Mouse (Mus musculus): ENCODE data around the gene Usp39. TPM values are rescaled to one million over a fixed set of nuclear protein-coding genes. Genes with fewer than 3 reads are reported as not detected.

Usp39 gene
- polyA plus RNA-seq, 1 experiment from 2014 or later: 32.4 TPM

GRCm38 (mm10) chr6:72315384-72315783 lies 29.6 kb downstream of the Usp39 start:
- no peak overlapping the region for H3K4me2 ChIP-seq (ENCODE audit: low read length)
- peak overlapping the region; percentile 23 to 77; a peak in 3 of 4 replicates for H3K27ac ChIP-seq (replicated peaks in 1 of 2; ENCODE audit: control insufficient read depth in 1 of 2, insufficient read depth in 1 of 2, low read depth in 2 of 2, low read length in 2 of 2)
- H3K27me3 ChIP-seq (ENCODE audit: control insufficient read depth, insufficient read depth, low read length): no peaks in the 10 kb centered on the region
- no peak overlapping the region for H3K4me3 ChIP-seq (ENCODE audit: control insufficient read depth in 1 of 2, insufficient read depth in 1 of 2, low read depth in 1 of 2, low read length in 2 of 2)
- WGBS: 54% methylated on average over 2 of the region's 2 CpGs
- ATAC-seq (ENCODE audit: insufficient number of reproducible peaks, insufficient read depth, low FRiP score, low read depth): no peak
- H3K36me3 ChIP-seq (ENCODE audit: control insufficient read depth, insufficient read depth, low read length): peaks cover 38% of the 10 kb centered on the region
- H3K9ac ChIP-seq (ENCODE audit: low read length): peak overlapping the region; percentile 27; the same call in 1 of the 2 replicates
- peaks cover 24 to 36% of the 10 kb centered on the region in 2 experiments for H3K4me1 ChIP-seq (ENCODE audit: control insufficient read depth in 2 of 2, insufficient read depth in 2 of 2, low read length in 2 of 2)
- H3K9me3 ChIP-seq (ENCODE audit: control insufficient read depth, low read length): no peaks in the 10 kb centered on the region

- peak overlapping the region; percentile 73 to 76 for H3K27ac ChIP-seq (replicated peaks in 1 of 2; ENCODE audit: control insufficient read depth in 1 of 2, insufficient read depth in 1 of 2, low read depth in 2 of 2, low read length in 2 of 2)
- H3K4me1 ChIP-seq (ENCODE audit: control insufficient read depth in 2 of 2, insufficient read depth in 2 of 2, low read length in 2 of 2): peaks cover 24 to 33% of the 10 kb centered on the region in 2 experiments
- peak overlapping the region; percentile 11; the same call in 1 of the 2 replicates for H3K4me2 ChIP-seq (ENCODE audit: low read length)
- 42% methylated on average over 11 of the region's 11 CpGs for WGBS
- no peaks in the 10 kb centered on the region for H3K27me3 ChIP-seq (ENCODE audit: control insufficient read depth, insufficient read depth, low read length)
- peak; percentile 22; the same call in 1 of the 2 replicates for ATAC-seq (ENCODE audit: insufficient number of reproducible peaks, insufficient read depth, low FRiP score, low read depth)
- no peaks in the 10 kb centered on the region for H3K9me3 ChIP-seq (ENCODE audit: control insufficient read depth, low read length)
- no peak overlapping the region for H3K9ac ChIP-seq (ENCODE audit: low read length)
- no peak overlapping the region for H3K4me3 ChIP-seq (ENCODE audit: control insufficient read depth in 1 of 2, insufficient read depth in 1 of 2, low read depth in 1 of 2, low read length in 2 of 2)
- peaks cover 18% of the 10 kb centered on the region for H3K36me3 ChIP-seq (ENCODE audit: control insufficient read depth, insufficient read depth, low read length)
These were observed 31.7 kb downstream of the Usp39 start for GRCm38 (mm10) chr6:72313124-72313867.

GRCm38 (mm10) chr6:72312198-72312597 lies 32.8 kb downstream of the Usp39 start:
- H3K4me2 ChIP-seq (ENCODE audit: low read length): no peak overlapping the region
- H3K36me3 ChIP-seq (ENCODE audit: control insufficient read depth, insufficient read depth, low read length): peaks cover 7% of the 10 kb centered on the region
- 89% methylated on average over 3 of the region's 3 CpGs for WGBS
- H3K4me1 ChIP-seq (ENCODE audit: control insufficient read depth in 2 of 2, insufficient read depth in 2 of 2, low read length in 2 of 2): peaks cover 24 to 33% of the 10 kb centered on the region in 2 experiments
- no peaks in the 10 kb centered on the region for H3K27me3 ChIP-seq (ENCODE audit: control insufficient read depth, insufficient read depth, low read length)
- ATAC-seq (ENCODE audit: insufficient number of reproducible peaks, insufficient read depth, low FRiP score, low read depth): no peak
- H3K4me3 ChIP-seq (ENCODE audit: control insufficient read depth in 1 of 2, insufficient read depth in 1 of 2, low read depth in 1 of 2, low read length in 2 of 2): no peak overlapping the region
- no peak overlapping the region for H3K27ac ChIP-seq (replicated peaks in 1 of 2; ENCODE audit: control insufficient read depth in 1 of 2, insufficient read depth in 1 of 2, low read depth in 2 of 2, low read length in 2 of 2)
- no peak overlapping the region for H3K9ac ChIP-seq (ENCODE audit: low read length)
- no peaks in the 10 kb centered on the region for H3K9me3 ChIP-seq (ENCODE audit: control insufficient read depth, low read length)

DNA sequence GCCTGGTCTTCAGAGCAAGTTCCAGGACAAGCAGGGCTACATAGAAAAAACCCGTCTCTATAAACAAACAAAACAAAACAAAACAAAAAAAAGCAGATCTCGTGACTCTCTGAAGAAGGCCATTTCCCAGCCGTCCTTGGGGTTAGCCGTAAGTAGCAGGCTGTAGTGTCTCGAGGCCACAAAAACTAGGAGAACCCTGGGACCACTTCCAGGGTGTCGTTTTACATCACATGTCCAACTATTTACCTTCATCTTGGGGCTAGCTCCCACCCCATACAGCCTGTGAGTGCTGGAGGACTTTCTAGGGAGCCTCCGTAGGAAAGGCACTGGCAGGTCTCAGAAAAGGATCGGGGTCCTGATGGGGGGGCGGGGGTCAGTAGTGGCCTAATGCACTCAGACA lies 41.5 kb downstream of the Usp39 start:
- Histone ChIP-seq H3K4me1 (ENCODE audit: control insufficient read depth in 2 of 2, insufficient read depth in 2 of 2, low read length in 2 of 2) (peaks cover 3 to 6% of the 10 kb centered on the region in 2 experiments), H3K9me3 (ENCODE audit: control insufficient read depth, low read length) (no peaks in the 10 kb centered on the region), H3K4me2 (ENCODE audit: low read length) (no peak overlapping the region), H3K9ac (ENCODE audit: low read length) (no peak overlapping the region), H3K27ac (replicated peaks in 1 of 2; ENCODE audit: control insufficient read depth in 1 of 2, insufficient read depth in 1 of 2, low read depth in 2 of 2, low read length in 2 of 2) (no peak overlapping the region), H3K4me3 (ENCODE audit: control insufficient read depth in 1 of 2, insufficient read depth in 1 of 2, low read depth in 1 of 2, low read length in 2 of 2) (no peak overlapping the region), H3K27me3 (ENCODE audit: control insufficient read depth, insufficient read depth, low read length) (no peaks in the 10 kb centered on the region), H3K36me3 (ENCODE audit: control insufficient read depth, insufficient read depth, low read length) (no peaks in the 10 kb centered on the region)
- no peak for ATAC-seq (ENCODE audit: insufficient number of reproducible peaks, insufficient read depth, low FRiP score, low read depth)
- 56% methylated on average over 9 of the region's 9 CpGs for WGBS

DNA sequence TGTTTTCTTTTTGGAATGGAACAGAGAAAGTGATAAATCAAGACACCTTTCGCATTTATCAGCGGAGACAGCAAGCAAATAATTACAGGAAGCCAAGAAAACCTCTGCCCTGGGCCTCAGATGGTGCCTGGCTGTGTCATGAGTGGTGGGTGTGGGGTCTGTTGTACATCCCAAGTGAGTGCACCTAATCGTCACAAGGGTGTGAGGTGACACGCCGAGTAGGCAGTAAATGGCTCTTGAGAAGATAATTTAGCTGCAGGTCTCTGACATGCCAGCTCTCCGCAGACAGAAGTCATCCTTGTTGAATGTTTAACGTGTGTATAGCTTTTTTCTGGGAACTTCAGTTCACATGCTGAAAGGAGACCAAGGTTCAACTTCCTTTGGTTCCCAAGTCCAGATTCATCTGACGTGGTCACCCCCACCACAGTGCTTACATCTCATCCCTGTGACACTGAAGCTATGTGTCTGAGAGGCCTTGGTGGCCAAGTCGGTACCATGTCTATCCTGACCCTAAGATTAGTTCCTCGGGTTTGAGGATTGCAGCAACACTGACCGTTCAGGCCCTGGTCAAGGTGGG lies 42.5 kb downstream of the Usp39 start:
- no peak overlapping the region for H3K4me3 ChIP-seq (ENCODE audit: control insufficient read depth in 1 of 2, insufficient read depth in 1 of 2, low read depth in 1 of 2, low read length in 2 of 2)
- H3K36me3 ChIP-seq (ENCODE audit: control insufficient read depth, insufficient read depth, low read length): no peaks in the 10 kb centered on the region
- 64% methylated on average over 11 of the region's 11 CpGs for WGBS
- no peak overlapping the region for H3K27ac ChIP-seq (replicated peaks in 1 of 2; ENCODE audit: control insufficient read depth in 1 of 2, insufficient read depth in 1 of 2, low read depth in 2 of 2, low read length in 2 of 2)
- no peak for ATAC-seq (ENCODE audit: insufficient number of reproducible peaks, insufficient read depth, low FRiP score, low read depth)
- no peaks in the 10 kb centered on the region for H3K9me3 ChIP-seq (ENCODE audit: control insufficient read depth, low read length)
- H3K4me1 ChIP-seq (ENCODE audit: control insufficient read depth in 2 of 2, insufficient read depth in 2 of 2, low read length in 2 of 2): peaks cover 3 to 6% of the 10 kb centered on the region in 2 experiments
- no peak overlapping the region for H3K4me2 ChIP-seq (ENCODE audit: low read length)
- H3K27me3 ChIP-seq (ENCODE audit: control insufficient read depth, insufficient read depth, low read length): no peaks in the 10 kb centered on the region
- no peak overlapping the region for H3K9ac ChIP-seq (ENCODE audit: low read length)

- Histone ChIP-seq H3K4me2 (ENCODE audit: low read length) (no peak overlapping the region), H3K36me3 (ENCODE audit: control insufficient read depth, insufficient read depth, low read length) (no peaks in the 10 kb centered on the region), H3K4me1 (ENCODE audit: control insufficient read depth in 2 of 2, insufficient read depth in 2 of 2, low read length in 2 of 2) (peaks cover 13 to 14% of the 10 kb centered on the region in 2 experiments), H3K27me3 (ENCODE audit: control insufficient read depth, insufficient read depth, low read length) (no peaks in the 10 kb centered on the region), H3K9ac (ENCODE audit: low read length) (no peak overlapping the region), H3K9me3 (ENCODE audit: control insufficient read depth, low read length) (no peaks in the 10 kb centered on the region), H3K27ac (replicated peaks in 1 of 2; ENCODE audit: control insufficient read depth in 1 of 2, insufficient read depth in 1 of 2, low read depth in 2 of 2, low read length in 2 of 2) (no peak overlapping the region), H3K4me3 (ENCODE audit: control insufficient read depth in 1 of 2, insufficient read depth in 1 of 2, low read depth in 1 of 2, low read length in 2 of 2) (no peak overlapping the region)
- 84% methylated on average over 3 of the region's 3 CpGs for WGBS
- no peak for ATAC-seq (ENCODE audit: insufficient number of reproducible peaks, insufficient read depth, low FRiP score, low read depth)
These were observed 47.2 kb downstream of the Usp39 start for GRCm38 (mm10) chr6:72297825-72298224.

- peak; percentile 58 for ATAC-seq (ENCODE audit: insufficient number of reproducible peaks, insufficient read depth, low FRiP score, low read depth)
- H3K4me3 ChIP-seq (ENCODE audit: control insufficient read depth in 1 of 2, insufficient read depth in 1 of 2, low read depth in 1 of 2, low read length in 2 of 2): no peak overlapping the region
- H3K4me1 ChIP-seq (ENCODE audit: control insufficient read depth in 2 of 2, insufficient read depth in 2 of 2, low read length in 2 of 2): peaks cover 11 to 15% of the 10 kb centered on the region in 2 experiments
- H3K36me3 ChIP-seq (ENCODE audit: control insufficient read depth, insufficient read depth, low read length): no peaks in the 10 kb centered on the region
- H3K9ac ChIP-seq (ENCODE audit: low read length): no peak overlapping the region
- 43% methylated on average over 12 of the region's 12 CpGs for WGBS
- peak overlapping the region; percentile 47 to 73 for H3K27ac ChIP-seq (replicated peaks in 1 of 2; ENCODE audit: control insufficient read depth in 1 of 2, insufficient read depth in 1 of 2, low read depth in 2 of 2, low read length in 2 of 2)
- no peaks in the 10 kb centered on the region for H3K27me3 ChIP-seq (ENCODE audit: control insufficient read depth, insufficient read depth, low read length)
- H3K9me3 ChIP-seq (ENCODE audit: control insufficient read depth, low read length): 0 out of 2 replicates have a peak, but pooled peaks cover 4% of the 10 kb centered on the region
- no peak overlapping the region for H3K4me2 ChIP-seq (ENCODE audit: low read length)
These were observed 51.9 kb downstream of the Usp39 start for GRCm38 (mm10) chr6:72292972-72293651.
